Mouse (Mus musculus) frontal cortex, postnatal 25 days (tissue): Measurements from ENCODE around the gene Dcst1.

Experiments used
- DNase-seq, 2 experiments: peaks; one replicate each; pipeline ENCODE4 v3.0.0; 2022; ENCODE audit warnings: low spot score in 2 of 2

Dcst1 gene

DNA sequence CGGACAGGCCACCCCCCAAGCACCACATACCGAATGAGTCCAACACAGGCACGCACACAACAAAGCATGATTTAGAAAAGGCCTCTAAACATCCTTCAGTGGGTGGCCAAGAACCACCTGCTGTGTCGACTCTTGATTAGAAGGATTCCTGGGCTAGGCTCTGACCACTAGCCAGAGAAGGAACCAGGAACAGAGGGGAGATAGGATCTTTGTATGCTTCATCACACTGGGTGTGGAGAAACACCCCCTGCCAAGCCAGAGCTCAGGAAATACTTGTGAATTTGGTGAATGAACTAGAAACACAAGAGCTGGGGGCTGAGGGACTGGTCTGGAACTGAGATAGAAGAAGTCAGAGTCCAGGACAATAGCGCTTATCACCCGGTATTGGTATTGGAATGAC is 28.5 kb downstream of the Dcst1 start:
- DNase-seq: no peak

DNA sequence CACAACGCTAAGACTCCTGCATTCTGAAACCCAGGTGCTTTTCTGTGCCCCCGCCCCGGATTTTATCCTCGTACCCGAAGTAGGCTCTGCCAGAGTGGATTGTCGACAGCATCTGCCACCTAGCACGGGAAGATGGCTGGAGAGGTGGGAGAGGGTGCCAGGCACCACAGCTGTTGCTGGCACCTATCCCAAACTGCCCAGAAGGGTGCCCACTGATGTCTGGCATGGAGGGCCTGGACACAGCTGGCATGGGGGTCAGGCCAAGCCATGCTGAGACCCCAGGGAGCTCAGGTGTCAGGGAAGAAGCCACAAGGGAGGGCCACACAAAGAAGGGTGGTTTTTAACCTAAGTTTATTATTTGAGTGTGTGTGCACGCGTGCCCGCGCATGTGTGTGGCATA is 32.0 kb downstream of the Dcst1 start:
- DNase-seq: no peak

DNA sequence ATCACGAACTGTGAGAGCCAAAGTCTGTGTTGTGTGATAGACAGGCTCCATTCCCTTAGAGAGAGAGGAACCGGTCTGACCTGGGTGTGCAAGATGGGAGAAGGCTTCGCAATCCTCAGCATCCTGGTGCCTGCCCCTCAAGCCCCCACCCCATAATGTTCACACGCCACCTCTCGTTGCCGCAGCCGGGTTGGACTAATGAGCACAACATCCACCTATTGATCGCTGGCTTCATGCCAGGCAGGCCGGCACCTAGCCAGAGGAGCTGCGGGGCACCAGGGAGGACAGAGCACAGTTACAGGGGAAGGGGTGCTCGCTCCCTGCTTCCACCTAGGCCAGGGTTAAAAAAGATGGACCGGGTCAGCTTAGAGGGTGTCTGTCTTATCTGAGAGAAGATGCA is 32.6 kb downstream of the Dcst1 start:
- no peak for DNase-seq

DNA sequence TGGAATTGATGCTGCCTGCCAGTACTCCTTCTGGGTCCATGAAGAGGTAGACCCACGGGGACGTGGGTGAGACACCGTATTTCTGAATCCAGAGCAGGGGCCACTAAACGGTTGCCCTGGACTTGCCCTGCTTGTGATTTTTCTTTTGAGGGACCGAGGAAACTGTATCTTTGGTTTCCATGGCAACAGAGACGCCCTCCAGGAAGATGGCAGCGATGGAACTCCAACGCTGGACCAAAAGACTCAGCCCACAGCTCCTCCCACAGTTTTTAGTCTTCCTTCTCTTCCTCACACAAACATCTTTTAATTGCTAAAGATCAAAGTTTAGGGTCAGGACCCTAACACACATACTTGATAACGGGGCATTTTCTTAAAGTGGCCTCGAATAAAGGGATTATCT is 33.0 kb downstream of the Dcst1 start:
- no peak for DNase-seq

DNA sequence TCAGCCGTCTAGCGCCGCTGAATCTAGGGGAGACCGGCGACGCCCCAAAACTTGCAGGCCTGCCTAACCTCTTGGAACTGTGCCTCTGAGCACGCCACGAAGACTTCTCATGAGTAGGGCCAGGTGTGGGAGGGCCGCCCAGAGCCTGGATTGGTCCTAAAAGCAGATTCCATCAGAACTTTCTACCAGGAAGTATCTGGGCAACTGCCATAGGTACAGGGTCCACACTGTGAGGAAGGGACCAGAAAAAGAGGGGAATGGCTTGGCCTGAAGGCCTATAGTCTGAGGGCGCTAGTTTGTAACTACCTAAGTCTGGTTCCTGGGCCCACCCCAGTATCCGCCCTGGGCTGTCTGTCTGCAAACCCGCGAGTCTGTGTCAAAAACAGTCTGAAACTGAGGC is 33.5 kb downstream of the Dcst1 start:
- DNase-seq: no peak

DNA sequence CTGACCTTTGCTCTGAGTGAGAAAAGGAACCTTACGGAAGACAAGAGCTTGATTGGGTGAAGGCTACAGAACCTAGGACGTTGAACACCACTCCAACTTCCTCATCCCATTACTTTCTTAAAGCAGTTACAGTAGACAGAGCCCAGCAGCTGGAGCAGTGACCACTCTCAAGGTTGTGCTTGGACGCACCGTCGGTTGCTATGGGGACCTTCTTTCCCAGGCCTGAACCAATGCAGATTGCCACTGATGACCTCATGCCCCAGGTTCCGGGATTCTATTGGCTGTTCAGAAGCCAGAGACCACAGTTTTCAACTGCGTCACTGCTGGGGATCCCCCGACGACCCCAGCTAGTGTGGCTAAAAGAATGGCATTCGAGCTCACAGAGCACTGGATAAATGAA is 34.1 kb downstream of the Dcst1 start:
- DNase-seq: no peak

DNA sequence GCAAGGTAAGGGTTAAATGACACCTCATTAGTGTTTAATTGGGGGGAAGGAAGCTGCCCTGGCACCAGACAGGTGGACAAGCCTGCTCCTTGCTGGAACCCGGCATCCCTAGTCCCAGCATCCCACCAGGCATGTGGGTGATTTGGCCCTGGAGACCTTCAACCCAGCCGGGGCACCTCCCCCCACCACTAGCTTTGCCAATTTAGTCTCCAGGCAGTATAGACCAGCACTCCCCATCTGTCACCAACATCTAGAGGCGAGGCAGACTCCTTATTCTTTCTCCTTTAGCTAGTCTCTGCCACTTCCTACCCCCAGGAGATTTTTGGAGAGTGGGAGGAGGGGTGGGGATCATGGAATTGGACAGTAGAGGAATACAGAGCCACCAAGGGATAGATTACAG is 34.7 kb downstream of the Dcst1 start:
- no peak for DNase-seq

DNA sequence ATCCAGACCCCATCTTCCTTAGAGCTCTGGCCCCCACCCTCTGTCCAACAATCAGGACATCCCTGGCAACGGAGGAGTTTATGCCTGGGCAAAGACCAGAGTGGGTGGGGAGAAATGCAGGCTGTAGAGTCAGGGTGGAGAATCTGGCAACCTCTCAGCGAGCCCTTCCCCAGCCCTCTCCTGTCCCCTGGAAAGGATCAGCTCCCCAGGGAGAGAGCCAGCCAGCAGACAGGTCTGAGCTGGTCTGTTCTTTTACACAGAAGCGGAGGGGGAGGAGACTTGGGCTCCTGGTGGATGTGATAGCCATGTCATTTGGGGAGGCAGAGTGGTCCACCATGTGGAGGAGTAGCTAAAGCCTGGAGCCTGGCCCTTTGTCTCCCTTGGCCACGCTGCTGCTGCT is 36.4 kb downstream of the Dcst1 start:
- DNase-seq: no peak

DNA sequence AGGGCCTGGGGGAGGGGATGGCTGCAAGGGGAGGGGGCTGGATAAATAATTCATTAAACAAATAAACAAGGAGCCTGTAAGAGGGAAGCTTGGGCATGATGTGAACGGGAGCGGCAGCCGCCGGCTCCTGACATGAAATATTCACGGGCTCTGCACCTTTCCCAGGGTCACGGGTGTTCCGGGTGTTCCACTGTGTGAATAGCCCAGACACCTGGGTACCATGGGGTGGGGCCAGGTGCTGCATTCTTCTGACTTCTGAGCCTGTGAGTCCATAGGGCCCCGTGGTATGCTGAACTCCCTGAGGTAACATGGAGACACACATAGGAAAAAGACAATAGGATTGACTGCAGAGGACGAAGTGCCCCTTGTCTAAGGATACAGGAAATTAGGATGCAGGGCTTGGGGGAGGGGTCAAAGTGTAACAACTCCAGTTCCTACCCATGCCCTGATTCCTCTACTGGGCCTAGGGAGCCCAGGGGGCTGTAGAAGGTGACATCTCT is 37.6 kb downstream of the Dcst1 start:
- DNase-seq: no peak

DNA sequence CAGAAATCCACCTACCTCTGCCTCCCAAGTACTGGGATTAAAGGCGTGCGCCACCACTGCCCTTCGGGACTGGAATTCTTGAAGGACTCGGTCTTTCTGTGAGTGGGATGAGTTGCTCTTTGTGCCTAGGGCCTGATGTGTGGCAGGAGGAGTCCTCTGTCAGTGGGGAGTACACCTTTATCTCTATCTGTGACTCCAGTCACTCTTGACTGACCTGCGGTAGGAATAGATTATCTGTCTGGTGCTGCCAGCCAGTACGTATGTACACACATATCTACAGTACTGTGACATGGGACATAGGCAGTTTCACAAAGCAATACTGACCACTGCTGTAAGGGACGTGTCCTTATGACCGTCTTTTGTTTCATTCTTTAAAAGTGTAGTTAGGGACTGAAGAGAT is 39.2 kb downstream of the Dcst1 start:
- DNase-seq: no peak

DNA sequence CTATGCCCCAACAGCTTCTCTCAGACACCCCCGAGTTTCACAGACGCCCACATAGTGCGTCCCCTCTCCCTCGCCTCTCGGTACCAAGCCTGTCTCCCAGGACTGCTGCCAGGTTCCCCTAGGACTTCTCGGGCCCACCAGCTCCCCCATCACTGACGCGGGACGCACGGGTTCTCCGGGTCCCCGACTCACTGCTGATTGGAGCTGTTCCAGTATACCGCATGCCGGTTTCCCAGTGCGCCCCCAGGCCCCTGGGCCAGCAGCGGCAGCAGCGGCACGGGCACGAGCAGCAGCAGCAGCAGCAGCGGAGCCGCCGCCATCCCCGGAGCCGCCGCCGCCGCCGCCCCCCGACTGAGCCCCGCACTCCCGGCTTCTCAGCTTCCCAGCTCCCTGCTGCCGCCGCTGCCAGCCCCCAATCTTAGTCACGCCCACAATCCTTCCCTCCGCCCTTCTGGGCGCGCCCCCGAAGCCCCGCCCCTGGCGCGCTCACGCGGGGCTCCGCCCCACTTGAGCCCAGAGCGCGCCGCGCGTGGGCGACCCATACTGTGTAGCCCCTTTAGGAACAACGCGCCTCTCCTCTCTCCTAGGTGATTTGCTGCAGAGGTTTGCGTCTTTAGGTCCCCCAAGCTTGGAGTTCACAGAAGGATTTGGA is 42.4 kb downstream of the Dcst1 start, which contains the start of gene Efna3:
Gene Efna3 (minus strand): TSS at position 452 of the 652 bp plus-strand sequence.
- peak; percentile 64 to 75 for DNase-seq

DNA sequence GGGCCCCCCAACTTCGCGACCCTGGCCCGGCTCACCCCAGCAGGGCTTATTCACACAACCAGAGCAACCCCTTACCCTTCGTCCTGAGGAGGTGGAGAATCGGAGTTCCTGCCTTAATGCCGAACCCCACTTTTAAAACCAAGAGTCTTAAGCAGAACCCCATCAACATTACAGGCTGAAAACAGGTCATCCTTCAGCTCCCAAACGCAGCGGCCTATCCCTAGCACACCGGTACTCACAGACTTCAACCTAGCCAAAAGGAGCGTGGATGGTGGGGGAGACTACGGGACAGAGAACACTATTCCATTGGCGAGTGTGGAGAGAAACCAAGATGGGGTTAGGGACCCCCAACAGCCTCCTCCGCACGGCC is 42.9 kb downstream of the Dcst1 start:
- DNase-seq: no peak

DNA sequence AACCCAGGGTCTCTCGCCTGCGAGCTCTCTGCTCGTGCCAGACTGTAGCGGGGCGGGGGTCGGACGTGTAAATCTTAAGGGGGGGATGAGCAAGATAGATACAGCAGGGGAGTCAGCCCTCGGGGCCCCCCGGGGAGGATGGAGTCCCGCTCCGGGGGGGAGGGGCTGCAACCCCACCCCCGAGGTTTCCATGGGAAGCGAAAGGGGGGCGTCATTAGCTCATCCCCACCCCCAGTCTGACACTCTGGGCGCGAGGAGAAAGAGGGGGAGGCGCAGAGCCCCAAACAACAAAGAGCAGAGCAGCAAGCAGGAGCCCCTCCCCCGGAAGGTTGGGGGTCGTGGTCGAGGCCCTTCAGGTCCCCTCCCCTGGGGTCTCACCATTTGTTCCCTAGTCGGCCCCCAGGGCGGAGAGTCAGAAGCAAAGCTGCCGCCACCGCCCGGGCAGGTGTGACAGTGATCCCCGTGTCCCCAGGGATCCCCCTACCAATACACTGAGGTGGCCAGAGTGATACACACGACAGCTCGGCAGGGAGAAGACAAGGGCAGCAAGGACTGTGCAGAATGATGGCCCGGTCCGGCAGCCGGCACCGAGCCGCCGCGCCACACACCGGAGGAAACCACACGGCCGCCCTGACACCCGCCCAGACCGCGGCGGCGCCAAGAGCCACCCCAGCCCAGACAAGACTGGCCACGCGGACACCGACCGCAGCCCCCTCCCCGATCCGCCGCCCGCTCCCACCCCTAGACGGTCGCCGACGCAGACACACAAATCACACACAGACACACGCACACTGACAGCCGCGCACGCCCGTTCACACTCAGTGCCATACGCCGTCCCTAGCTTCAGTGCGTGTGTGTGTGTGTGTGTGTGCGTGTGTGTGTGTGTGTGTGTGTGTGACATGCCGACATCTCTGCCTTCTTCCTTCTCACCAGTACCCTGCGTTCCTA is 43.6 kb downstream of the Dcst1 start:
- no peak for DNase-seq

DNA sequence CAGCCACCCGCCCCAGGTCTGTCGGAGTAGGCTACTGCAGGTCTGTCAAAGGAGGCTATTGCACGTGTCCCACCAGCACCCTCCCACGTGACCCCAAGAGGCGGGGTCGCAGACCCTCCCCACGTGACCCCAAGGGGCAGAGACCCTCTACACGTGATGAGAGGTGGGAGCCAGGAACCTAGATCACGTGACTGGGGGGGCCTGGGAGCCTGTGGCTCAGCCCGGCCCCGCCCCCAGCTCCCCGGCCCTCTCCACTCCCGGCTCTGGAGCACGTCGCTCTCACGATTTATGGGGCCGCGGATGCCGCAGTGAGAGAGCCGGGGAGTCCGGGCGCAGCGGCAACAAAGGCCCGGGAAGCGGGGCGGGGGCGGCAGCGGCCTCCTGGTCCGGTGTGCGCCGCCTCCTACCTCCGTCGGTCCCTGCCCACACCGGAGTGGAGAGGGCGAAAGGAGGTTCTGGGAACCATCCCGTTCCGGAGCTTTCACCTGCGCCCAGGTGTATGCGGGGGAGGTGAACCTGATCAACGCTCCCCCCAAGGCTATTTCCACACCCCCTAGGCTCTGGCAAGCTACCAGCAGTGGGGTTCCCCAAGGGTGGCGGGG is 44.4 kb downstream of the Dcst1 start:
- no peak for DNase-seq

DNA sequence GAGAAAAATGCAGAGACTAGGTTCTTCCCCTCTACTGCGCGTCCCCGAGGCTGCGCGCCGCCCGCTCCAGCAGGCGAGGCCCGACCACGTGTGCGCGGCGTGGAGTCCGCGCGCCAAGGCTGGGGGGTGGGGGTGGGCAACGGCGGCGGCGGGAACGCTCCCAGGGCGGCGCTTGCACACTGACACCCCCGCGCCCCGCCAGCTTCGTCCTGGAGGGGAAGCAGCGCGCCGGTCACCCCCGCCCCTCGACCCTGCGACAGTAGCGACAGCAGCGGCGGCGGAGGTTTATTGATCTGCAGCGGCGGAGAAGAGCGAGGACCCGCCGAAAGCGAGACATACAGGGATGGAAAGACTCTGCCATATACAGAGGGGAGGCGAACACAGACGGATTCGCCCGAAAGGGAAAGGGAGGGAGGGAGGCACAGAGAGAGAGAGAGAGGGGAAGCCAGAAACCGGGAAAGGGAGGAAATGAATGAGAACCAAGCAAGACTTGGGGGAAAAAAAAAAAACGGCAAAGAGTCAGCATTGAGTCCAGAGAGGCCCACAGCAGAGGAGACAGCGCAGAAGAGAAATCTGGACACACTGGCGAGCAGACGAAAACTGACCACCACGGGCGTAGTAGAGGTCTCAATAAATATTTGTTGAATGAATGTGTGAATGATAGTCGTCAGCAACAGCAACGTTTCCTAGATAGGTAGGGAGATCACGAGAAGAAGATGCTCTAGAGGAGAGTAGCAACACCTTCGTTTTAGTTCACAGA is 45.3 kb downstream of the Dcst1 start:
- DNase-seq: no peak

DNA sequence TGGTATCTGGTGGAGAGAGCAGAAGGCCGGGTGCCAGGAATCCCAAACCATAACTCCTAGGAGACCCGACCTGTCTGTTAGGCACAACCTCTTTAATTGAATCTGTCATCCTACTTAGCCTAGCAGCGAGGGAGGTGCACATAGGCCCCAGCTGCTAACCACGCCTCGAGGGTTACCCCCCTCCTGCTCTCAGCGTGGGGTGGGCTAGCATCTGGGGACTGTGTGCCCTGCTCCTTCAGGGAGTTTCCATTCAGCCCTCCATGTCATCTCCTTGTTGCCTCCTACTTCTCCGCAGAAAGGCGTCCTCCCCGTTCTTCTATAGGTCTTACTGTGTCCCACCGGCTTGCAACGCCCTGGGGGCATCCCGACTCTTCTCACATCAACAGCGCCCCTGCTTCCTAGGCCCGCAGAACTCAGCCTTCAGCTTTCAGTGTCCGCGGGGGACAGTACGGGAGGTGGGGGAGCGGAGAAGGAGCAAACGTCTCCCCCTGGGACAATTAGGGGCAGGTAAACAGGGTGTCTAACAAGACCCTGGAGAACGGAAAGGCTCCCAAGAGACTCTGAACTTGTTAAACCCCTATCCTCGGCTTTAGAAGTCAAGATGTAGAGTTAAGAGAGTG is 46.0 kb downstream of the Dcst1 start:
- no peak for DNase-seq

DNA sequence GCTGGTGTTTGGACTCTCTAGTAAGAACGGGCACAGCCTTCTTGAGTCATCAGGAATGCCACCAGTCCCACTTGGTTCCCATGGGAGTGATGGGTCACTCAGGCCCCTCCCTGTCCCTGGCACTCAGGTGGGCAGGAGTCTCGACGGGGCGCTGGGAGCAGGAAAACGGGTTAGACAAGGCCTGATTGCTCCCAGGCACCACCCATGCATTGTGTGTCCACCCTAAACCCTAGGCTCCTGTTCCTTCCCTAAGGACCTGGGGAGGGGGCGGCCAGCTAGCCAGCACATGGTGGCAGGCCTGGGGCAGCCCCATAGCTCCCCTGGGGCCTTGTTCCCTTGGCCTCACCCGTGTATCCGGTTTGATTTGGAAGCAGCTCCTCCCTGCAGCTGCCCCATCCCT is 46.7 kb downstream of the Dcst1 start:
- DNase-seq: no peak

DNA sequence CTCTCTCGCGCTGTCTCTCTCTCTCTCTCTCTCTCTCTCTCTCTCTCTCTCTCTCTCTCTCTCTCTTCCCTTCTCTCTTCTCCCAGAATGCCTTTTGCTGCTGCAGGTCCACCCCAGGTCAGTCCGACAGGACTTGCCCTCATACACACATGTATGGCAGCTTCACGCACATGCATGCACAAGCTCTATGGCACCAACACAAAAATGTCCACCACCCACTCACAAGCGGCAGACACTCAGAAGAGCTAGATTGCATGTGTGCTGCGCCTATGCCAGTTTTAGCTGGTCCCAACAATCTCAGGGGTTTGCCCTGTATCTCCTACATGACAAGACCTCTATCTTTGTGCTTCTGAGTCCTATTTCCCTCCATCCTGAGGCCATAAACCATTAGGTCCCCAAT is 47.8 kb downstream of the Dcst1 start:
- no peak for DNase-seq

DNA sequence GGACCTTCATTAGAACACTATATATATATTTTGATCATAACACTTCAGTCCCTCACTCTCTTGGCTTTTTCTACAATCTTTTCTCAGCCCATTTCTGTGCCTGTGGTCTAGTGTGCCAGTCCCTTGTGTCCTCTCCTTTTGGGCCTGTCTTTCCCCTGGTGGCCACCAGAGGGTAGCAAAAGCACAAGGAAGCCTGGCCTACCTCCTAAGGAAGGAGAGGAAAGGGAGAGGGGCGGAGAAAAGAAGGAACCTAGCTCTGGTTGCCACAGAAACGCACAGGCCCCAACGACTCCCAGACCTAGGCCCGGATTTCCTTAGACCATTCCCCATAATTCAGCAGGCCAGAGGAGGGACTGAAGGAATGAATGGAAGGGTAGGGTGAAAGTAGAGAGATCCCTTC is 48.2 kb downstream of the Dcst1 start:
- DNase-seq: peak; percentile 80 to 86

DNA sequence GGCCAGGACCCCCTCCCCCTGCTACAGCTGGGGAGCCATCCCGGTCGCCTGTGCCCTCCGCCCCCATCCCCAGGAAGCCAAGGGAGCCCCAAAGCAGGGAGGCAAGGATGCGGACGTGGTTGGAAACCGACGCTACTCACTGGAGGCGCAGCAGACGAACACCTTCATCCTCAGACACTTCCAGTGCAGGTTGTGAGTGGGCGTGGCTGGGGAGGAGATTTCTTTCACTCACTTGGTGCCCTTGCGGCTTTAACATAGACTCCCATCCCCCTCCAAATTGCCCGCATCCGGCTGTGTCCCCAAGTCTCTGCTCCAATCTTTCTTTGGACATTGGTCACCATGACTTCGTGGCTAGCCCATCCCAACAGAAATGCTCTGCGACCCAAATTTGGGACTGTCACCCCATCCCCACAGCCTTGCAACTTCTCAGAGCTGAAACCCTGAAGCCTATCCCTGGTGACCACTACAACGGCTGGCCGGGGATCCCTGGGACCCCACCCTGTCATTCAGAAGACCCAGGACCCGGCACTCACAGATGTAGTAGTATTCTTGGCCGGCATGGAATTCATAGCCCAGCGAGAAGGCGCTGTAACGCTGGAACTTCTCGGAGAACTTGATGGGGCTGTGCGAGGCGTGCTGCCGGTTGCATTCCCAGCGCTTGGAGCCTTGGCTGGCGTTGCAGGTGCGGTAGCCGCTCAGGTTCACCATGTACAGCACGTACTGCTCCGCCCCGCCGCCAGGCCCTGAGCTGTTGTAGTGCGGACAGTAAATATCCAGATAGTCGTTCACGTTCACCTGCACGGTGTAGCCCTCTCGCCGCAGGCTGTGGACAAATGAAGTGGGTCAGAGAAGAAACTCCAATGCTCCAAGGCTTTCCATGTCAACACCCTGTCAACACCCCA is 48.9 kb downstream of the Dcst1 start:
- no peak for DNase-seq
